Mouse (Mus musculus): ENCODE results near the gene Kif4.

- no peak for TF ChIP-seq GATA1 (IDR thresholded peaks at IDR 0.05; ENCODE audit: low read length)
- no peak for TF ChIP-seq TAL1 (IDR thresholded peaks at IDR 0.05; ENCODE audit: low read length)
Measured at GRCm38 (mm10) chrX:100625146-100625545, 391 bp upstream of the Kif4 start.

All from erythroblast, embryonic 14.5 days (primary cell).